Mouse (Mus musculus) ES-Bruce4 (cell line): Measurements from ENCODE around the gene Polr2e. TPM values are rescaled to one million over a fixed set of nuclear protein-coding genes. Genes with fewer than 3 reads are reported as not detected.
"Not testable (repeated sequence)": the region's sequence is repeated elsewhere in the genome, so short reads cannot be mapped to it uniquely, and the experiment has no call there.

ENCODE experiments used
- H3K27ac ChIP-seq: 2 replicates; pipeline ENCODE4 v1.5.1; 2012; ENCODE audit warnings: low read length, inconsistent platforms; ENCODE audit not compliant: insufficient read depth
- H3K27me3 ChIP-seq: 2 replicates; pipeline ENCODE4 v1.6.1; 2012; ENCODE audit warnings: mild to moderate bottlenecking, low read length, inconsistent platforms; ENCODE audit not compliant: control insufficient read depth, poor library complexity, insufficient read depth, severe bottlenecking
- H3K36me3 ChIP-seq: 2 replicates; pipeline ENCODE4 v1.6.1; 2012; ENCODE audit warnings: inconsistent platforms, mild to moderate bottlenecking, low read length, moderate library complexity; ENCODE audit not compliant: control insufficient read depth, poor library complexity, insufficient read depth, severe bottlenecking
- H3K4me1 ChIP-seq: one replicate; pipeline ENCODE4 v1.8.1; 2011; ENCODE audit warnings: low read length; ENCODE audit not compliant: control insufficient read depth, insufficient read depth
- H3K4me3 ChIP-seq: 2 replicates; pipeline ENCODE4 v1.5.1; 2011; ENCODE audit warnings: low read depth, mild to moderate bottlenecking, low read length
- H3K9ac ChIP-seq: 2 replicates; pipeline ENCODE4 v1.6.1; 2012; ENCODE audit warnings: low read depth, mild to moderate bottlenecking, inconsistent platforms; ENCODE audit not compliant: poor library complexity, severe bottlenecking
- H3K9me3 ChIP-seq: replicated peaks from 2 replicates; pipeline ENCODE4 v1.6.1; 2012; ENCODE audit warnings: mild to moderate bottlenecking, low read length, inconsistent platforms; ENCODE audit not compliant: control insufficient read depth, poor library complexity, insufficient read depth, severe bottlenecking
- CTCF ChIP-seq: IDR thresholded peaks from one replicate; pipeline ENCODE4 v1.8.1; 2011; ENCODE audit warnings: low read depth, low read length
- EP300 ChIP-seq: IDR thresholded peaks from 2 replicates; pipeline ENCODE4 v1.6.1; 2011; ENCODE audit warnings: low read depth, low read length; ENCODE audit not compliant: insufficient read depth
- POLR2A ChIP-seq: IDR thresholded peaks from one replicate; pipeline ENCODE4 v1.8.1; 2011; ENCODE audit warnings: low read length; ENCODE audit not compliant: insufficient read depth
- polyA plus RNA-seq: library from polyadenylated mRNA; stranded (reverse); fragments of >200 nt; gene quantifications from 2 replicates; pipeline ENCODE4 v1.2.4, GENCODE M21; 2011; ENCODE audit warnings: low read depth; ENCODE audit not compliant: missing spikeins, insufficient read depth, insufficient read length

The Polr2e gene
- polyA plus RNA-seq, 1 experiment = 176 TPM

DNA sequence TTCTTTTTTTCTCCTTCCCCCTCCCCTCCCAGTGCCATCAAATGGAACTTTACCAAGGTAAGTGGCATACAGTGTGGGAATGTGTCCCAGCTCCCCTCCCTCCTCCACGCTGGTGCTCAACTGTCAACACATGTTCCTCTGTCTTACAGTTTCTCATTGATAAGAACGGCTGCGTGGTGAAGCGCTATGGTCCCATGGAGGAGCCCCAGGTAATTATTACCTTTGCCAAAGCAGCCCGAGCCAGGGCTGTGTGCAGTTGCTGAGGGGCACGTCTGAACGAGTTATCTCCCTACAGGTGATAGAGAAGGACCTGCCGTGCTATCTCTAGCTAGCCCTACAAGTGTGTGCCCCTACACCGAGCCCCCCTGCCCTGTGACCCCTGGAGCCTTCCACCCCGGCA, 16.3 kb upstream of the Polr2e start:
- peak overlapping the region; percentile 28; the same call in 1 of the 2 replicates for H3K27ac ChIP-seq
- H3K4me3 ChIP-seq = peak overlapping the region; percentile 93
- peaks cover 20% of the 10 kb centered on the region for H3K36me3 ChIP-seq
- no peaks in the 10 kb centered on the region for H3K27me3 ChIP-seq
- TF ChIP-seq CTCF = no peak
- TF ChIP-seq EP300 = no peak
- TF ChIP-seq POLR2A = no peak
- peaks cover 3% of the 10 kb centered on the region for H3K4me1 ChIP-seq
- H3K9ac ChIP-seq = peak overlapping the region; percentile 86
- H3K9me3 ChIP-seq = no peaks in the 10 kb centered on the region

DNA sequence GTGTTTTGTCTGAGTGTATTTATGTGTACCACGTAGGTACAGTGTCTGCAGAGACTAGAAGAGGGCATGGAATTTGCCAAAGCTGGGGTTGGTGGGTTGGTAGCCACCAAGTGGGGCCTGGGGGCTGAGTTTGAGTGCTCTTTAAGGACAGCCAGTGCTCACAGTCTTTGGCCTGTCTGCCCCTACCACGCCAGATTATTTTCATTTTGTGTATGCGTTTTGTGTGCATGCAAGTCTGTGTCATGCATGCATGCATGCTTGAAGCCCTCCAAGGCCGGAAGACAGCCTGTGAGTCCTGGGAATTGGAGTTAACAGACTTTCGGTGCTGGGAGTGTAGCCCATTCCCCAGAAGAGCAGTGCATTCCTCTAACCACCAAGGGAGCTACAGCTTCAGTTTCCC, 15.8 kb upstream of the Polr2e start:
- H3K4me1 ChIP-seq = peaks cover 3% of the 10 kb centered on the region
- peak overlapping the region; percentile 32 for H3K27ac ChIP-seq
- H3K27me3 ChIP-seq = no peaks in the 10 kb centered on the region
- H3K9me3 ChIP-seq = no peaks in the 10 kb centered on the region
- TF ChIP-seq POLR2A = no peak
- no peak for TF ChIP-seq CTCF
- TF ChIP-seq EP300 = no peak
- H3K4me3 ChIP-seq = peak overlapping the region; percentile 93
- peak overlapping the region; percentile 86 for H3K9ac ChIP-seq
- peaks cover 20% of the 10 kb centered on the region for H3K36me3 ChIP-seq

DNA sequence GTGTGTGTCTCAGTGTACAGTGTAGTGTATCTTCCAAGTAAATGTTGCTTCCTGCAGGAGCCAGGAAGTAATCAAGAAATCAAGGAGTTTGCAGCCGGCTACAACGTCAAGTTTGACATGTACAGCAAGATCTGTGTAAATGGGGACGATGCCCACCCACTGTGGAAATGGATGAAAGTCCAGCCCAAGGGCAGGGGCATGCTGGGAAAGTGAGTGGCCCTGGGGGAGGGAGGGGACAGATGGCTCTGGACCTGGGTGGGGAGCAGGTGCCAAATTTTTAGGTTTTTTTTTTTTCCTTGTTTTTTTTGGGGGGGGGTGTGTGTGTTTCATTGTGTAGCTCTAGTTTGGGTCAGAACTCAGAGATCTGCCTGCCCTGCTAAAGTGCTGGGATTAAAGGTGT, 15.3 kb upstream of the Polr2e start:
- H3K9ac ChIP-seq = peak overlapping the region; percentile 86
- H3K27ac ChIP-seq, H3K27me3 ChIP-seq: not testable (repeated sequence)

DNA sequence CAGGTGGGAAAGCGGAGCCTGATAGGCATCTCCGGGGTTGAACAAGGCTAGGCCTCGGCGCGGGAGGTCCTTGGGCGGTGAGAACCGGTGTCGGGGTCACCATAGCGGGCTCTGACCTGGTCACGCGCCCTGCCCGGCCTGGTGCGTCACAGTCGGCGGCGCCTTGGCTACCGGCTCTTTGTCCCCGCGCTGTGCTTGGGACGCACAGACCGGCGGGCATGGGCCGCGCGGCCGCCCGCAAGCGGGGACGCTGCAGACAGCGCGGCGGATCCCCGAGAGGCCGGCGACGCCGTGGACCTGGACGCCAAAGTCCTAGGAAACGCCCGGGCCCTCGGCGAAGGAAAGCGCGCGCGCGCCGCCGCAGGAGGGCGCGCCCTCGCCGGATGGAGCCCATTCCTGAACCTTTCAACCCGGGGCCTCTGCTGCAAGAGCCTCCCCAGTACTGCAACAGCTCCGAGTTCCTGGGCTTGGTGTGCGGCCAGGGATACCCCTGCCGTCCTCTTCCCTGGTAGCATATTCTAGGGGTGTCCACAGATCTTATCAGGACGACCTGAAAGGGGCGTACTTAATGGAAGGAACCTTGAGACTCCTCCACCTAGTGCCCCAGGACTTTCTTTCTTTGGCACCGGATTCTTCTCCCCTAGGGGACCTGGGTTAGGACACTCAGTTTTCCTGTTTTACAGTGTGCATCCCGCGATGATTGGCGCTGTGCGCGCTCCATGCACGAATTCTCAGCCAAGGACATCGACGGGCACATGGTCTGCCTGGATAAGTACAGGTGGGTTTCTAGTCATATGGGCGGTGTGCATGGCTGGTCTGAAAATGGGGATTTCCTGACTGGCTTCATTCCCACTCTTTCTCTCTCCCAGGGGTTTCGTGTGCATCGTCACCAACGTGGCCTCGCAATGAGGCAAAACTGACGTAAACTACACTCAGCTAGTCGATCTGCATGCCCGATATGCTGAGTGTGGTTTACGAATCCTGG, 14.5 kb upstream of the Polr2e start:
- peak overlapping the region; percentile 86 for H3K9ac ChIP-seq
- H3K27me3 ChIP-seq = no peaks in the 10 kb centered on the region
- peaks cover 3% of the 10 kb centered on the region for H3K4me1 ChIP-seq
- no peak for TF ChIP-seq CTCF
- TF ChIP-seq EP300 = no peak
- no peak for TF ChIP-seq POLR2A
- H3K27ac ChIP-seq = peak overlapping the region; percentile 42
- peak overlapping the region; percentile 93 for H3K4me3 ChIP-seq
- H3K9me3 ChIP-seq = no peaks in the 10 kb centered on the region
- peaks cover 20% of the 10 kb centered on the region for H3K36me3 ChIP-seq

More for the DNA sequence above, 15.3 kb upstream of the Polr2e start:
- H3K4me1 ChIP-seq, H3K9me3 ChIP-seq: not testable (repeated sequence)
- H3K4me3 ChIP-seq = peak overlapping the region; percentile 93
- peaks cover 20% of the 10 kb centered on the region for H3K36me3 ChIP-seq

DNA sequence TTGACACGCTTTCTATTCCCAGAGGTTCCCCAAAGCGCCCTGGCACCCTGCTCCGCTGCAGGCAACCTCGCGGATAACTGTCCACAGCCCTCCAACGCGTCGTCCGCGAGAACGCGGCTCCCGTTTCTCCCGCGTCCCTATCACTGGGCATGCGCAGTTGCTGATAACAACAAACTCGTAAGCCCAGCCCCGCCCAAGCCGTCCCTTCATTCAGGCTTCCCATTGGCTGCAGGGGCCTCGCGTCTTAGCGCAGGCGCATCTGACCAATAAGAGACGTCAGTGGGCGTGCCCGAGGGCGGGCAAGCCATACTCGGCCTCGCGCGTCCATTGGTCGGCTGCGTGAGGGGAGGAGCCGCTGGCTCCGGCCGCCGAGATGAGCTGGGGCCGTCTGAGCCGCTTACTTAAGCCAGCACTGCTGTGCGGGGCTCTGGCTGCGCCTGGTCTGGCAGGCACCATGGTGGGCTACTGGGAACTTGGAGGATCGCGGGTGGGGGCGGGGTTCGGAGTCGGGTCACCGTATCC, 13.7 kb upstream of the Polr2e start:
- H3K27ac ChIP-seq = peak overlapping the region; percentile 99
- peaks cover 6% of the 10 kb centered on the region for H3K4me1 ChIP-seq
- peaks cover 20% of the 10 kb centered on the region for H3K36me3 ChIP-seq
- TF ChIP-seq POLR2A (peak; percentile 82), CTCF (no peak), EP300 (0 out of 2 replicates have a peak, but pooled peaks have one; percentile 5)
- peak overlapping the region; percentile 93 for H3K4me3 ChIP-seq
- H3K9ac ChIP-seq = peak overlapping the region; percentile 86
- no peaks in the 10 kb centered on the region for H3K27me3 ChIP-seq
- H3K9me3 ChIP-seq = no peaks in the 10 kb centered on the region

DNA sequence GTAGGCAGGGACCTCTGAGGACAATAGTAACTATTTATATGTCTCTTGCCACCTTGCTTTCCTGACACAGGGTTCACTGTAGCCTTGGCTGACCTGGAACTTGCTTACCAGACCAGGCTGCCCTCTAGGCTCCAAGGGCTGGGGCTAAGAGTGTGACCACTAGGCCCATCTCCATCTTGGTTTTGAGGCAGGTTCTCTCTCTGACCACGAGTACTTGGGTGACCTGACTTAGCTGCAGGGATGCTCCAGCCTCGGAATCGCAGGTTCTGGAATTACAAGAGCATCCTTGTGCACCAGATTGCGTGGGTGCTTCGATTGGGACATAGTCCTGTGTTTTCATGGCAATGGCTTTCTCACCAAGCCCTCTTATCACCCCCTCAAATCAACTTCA, 12.8 kb upstream of the Polr2e start:
- Histone ChIP-seq H3K27ac (peak overlapping the region; percentile 99), H3K9ac (peak overlapping the region; percentile 71), H3K4me3 (0 out of 2 replicates have a peak overlapping the region, but pooled peaks have one; percentile 1), H3K9me3 (no peaks in the 10 kb centered on the region), H3K27me3 (no peaks in the 10 kb centered on the region), H3K36me3 (peaks cover 20% of the 10 kb centered on the region), H3K4me1 (peaks cover 6% of the 10 kb centered on the region)
- TF ChIP-seq POLR2A (no peak), EP300 (no peak), CTCF (no peak)
